ENCODE assay signal across 8 mouse cellular contexts in the genomic region with DNA sequence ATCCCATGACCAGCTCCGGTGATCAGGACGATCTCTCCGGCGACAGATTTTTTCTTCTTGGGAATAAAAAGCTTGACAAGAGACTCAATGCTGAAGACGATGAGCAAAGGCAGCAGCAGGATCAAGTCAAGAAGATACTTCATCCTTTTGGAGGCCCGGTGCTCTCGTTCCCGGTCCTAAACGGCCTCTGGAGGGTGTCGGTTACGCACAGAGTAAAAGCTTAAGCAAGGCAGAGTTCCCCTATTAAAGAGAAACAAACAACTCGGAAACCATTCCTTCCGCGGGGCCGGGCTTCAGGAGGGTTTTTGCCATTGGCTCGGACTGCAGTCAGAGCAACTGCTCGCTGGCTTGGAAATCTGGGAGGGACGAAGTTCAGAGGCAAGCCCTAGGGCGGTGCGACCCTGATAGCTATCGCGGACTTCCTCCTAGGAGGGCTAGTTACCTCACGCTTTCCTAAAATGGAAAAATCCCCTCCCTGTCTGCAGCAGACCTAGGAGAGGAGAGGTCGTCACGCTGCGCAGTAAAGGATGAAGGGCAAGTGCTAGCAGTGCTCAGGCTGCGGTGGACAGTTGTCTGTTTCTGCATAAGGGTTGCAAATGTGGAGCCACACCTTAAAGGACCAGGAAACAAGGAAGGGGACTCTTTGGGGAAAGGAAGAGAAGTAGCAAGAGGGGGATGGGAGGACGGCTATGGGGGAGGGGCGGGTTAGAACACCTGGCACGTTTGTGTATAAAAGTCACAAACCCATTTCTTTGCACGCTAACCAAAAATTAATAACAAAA. TPM values are rescaled to one million over a fixed set of nuclear protein-coding genes. Genes with fewer than 3 reads are reported as not detected.
DNase-seq lines count a peak whose midpoint lies in the region; ATAC-seq and TF ChIP-seq lines count a peak whose summit lies in the region.

A gene (minus strand): TSS at position 323 of the 782 bp plus-strand sequence.

- H3K4me2 ChIP-seq in forebrain, embryonic 15.5 days (replicated peaks) = peak within 1 kb of the TSS; percentile 75
- H3K4me2 ChIP-seq in liver, postnatal 0 days (ENCODE audit: low read depth, low read length) = peak within 1 kb of the TSS; percentile 79
- peak within 1 kb of the TSS; percentile 85 for H3K4me2 ChIP-seq in neural tube, embryonic 13.5 days

- intact Hi-C loops in heart, postnatal 14 days (cut with DNase I) = loop anchor here (2.0 kb wide), 2 partner anchors 19 to 21 kb away; no protein-coding TSS in a partner anchor

- H3K4me1 ChIP-seq in forebrain, embryonic 15.5 days = peaks cover 7% of the 10 kb centered on the region; the same call in 1 of the 2 replicates
- peaks cover 37% of the 10 kb centered on the region for H3K4me1 ChIP-seq in liver, postnatal 0 days (ENCODE audit: insufficient read depth)
- peaks cover 17% of the 10 kb centered on the region for H3K4me1 ChIP-seq in neural tube, embryonic 13.5 days (replicated peaks)

- no peaks in the 10 kb centered on the region for H3K36me3 ChIP-seq in forebrain, embryonic 15.5 days
- peaks cover 10% of the 10 kb centered on the region for H3K36me3 ChIP-seq in liver, postnatal 0 days (replicated peaks; ENCODE audit: insufficient read depth, low read length)
- no peaks in the 10 kb centered on the region for H3K36me3 ChIP-seq in neural tube, embryonic 13.5 days

- peak; percentile 83 for ATAC-seq in forebrain, embryonic 15.5 days (replicated peaks)
- ATAC-seq in liver, postnatal 0 days = peak; percentile 87
- ATAC-seq in neural tube, embryonic 13.5 days (ENCODE audit: low read depth) = peak; percentile 71

- no peaks in the 10 kb centered on the region for H3K9me3 ChIP-seq in forebrain, embryonic 15.5 days
- no peaks in the 10 kb centered on the region for H3K9me3 ChIP-seq in liver, postnatal 0 days (ENCODE audit: low read length)
- H3K9me3 ChIP-seq in neural tube, embryonic 13.5 days = no peaks in the 10 kb centered on the region

- H3K27me3 ChIP-seq in forebrain, embryonic 15.5 days = peaks cover 9% of the 10 kb centered on the region; the same call in 1 of the 2 replicates
- no peaks in the 10 kb centered on the region for H3K27me3 ChIP-seq in liver, postnatal 0 days (ENCODE audit: insufficient read depth, low read length)
- H3K27me3 ChIP-seq in neural tube, embryonic 13.5 days = peaks cover 18% of the 10 kb centered on the region

- WGBS in forebrain, embryonic 15.5 days = 1% methylated on average over 31 of the region's 31 CpGs
- WGBS in liver, postnatal 0 days (ENCODE audit: insufficient replicate concordance) = under 1% methylated on average over 31 of the region's 31 CpGs
- under 1% methylated on average over 31 of the region's 31 CpGs for WGBS in neural tube, embryonic 13.5 days

- H3K27ac ChIP-seq in forebrain, embryonic 15.5 days (replicated peaks) = peak within 1 kb of the TSS; percentile 9; the same call in 1 of the 2 replicates
- H3K27ac ChIP-seq in liver, postnatal 0 days (ENCODE audit: low read depth) = peak within 1 kb of the TSS; percentile 89
- H3K27ac ChIP-seq in neural tube, embryonic 13.5 days (replicated peaks) = peak within 1 kb of the TSS; percentile 52; the same call in 1 of the 2 replicates

- peak within 1 kb of the TSS; percentile 51 for H3K4me3 ChIP-seq in forebrain, embryonic 15.5 days
- H3K4me3 ChIP-seq in liver, postnatal 0 days (ENCODE audit: low read depth, low read length) = peak within 1 kb of the TSS; percentile 52
- H3K4me3 ChIP-seq in neural tube, embryonic 13.5 days = peak within 1 kb of the TSS; percentile 48

- TF ChIP-seq CTCF in liver, postnatal 0 days (IDR thresholded peaks at IDR 0.05; ENCODE audit: low read depth) = no peak

- peak within 1 kb of the TSS; percentile 62 for H3K9ac ChIP-seq in forebrain, embryonic 15.5 days (replicated peaks)
- H3K9ac ChIP-seq in liver, postnatal 0 days (replicated peaks) = peak within 1 kb of the TSS; percentile 61
- H3K9ac ChIP-seq in neural tube, embryonic 13.5 days = peak within 1 kb of the TSS; percentile 70

- peak; percentile 98 for DNase-seq in ES-CJ7 (ENCODE audit: low read depth, low spot score)
- peak; percentile 64 for DNase-seq in cerebellum, adult 11-12 months
- DNase-seq in heart, postnatal 14 days = peak; percentile 84 to 86
- DNase-seq in layer of hippocampus, adult 11-12 months (ENCODE audit: low spot score) = peak; percentile 77
- DNase-seq in liver, postnatal 0 days = peak; percentile 81
- peak; percentile 83 for DNase-seq in testis, postnatal 10 days (ENCODE audit: low spot score)

- TF ChIP-seq EP300 in liver, postnatal 0 days (IDR thresholded peaks at IDR 0.05; ENCODE audit: low read depth) = no peak

RNA-seq across cellular contexts. Expression of the gene that starts here (rescaled TPM):
- 1.1 and 1.8 TPM in 2 replicates for polyA plus RNA-seq in forebrain, embryonic 15.5 days (2015; fragmentation: Nextera tagmentation; extraction: Ambion mirVana)
- 10 to 100 TPM; 26.7 to 32.7 TPM for total RNA-seq in heart, postnatal 14 days (2021)
- 26.7 and 27.1 TPM in 2 replicates for polyA plus RNA-seq in liver, postnatal 0 days (2015; fragmentation: Nextera tagmentation; extraction: Ambion mirVana)
- 2.3 and 2.7 TPM in 2 replicates for polyA plus RNA-seq in neural tube, embryonic 13.5 days (2015; fragmentation: Nextera tagmentation; extraction: Ambion mirVana)

Comparison
In these comparisons a context has a peak if more than half of its experiments do, and no peak if none do; other contexts are left out.
1. Peak in every context shown above with its lines: DNase-seq, ATAC-seq, H3K4me3 ChIP-seq and H3K27ac ChIP-seq.
2. H3K27ac ChIP-seq: peak in every context shown above with its lines; median percentile 89 in liver, postnatal 0 days; 52 in neural tube, embryonic 13.5 days; 9 in forebrain, embryonic 15.5 days.